Mouse (Mus musculus) megakaryocyte progenitor cell, adult 5-6 weeks (primary cell): ENCODE measurements around the gene Il17re. TPM values are rescaled to one million over a fixed set of nuclear protein-coding genes. Genes with fewer than 3 reads are reported as not detected.

Source experiments
- ATAC-seq: replicated peaks from 2 replicates; pipeline ENCODE4 v1.8.0; 2016; ENCODE audit warnings: mild to moderate bottlenecking, moderate TSS enrichment, inconsistent platforms; ENCODE audit not compliant: poor library complexity
- total RNA-seq, 2 experiments: library from RNA; stranded (forward) in 1 of 2; stranded (reverse) in 1 of 2; fragments of 157-497, 149-512 nt in 1 of 2; fragments of 200-1000 nt in 1 of 2; gene quantifications; 2 replicates each; pipeline versions ENCODE4 v1.2.3 to v1.2.4; 2015 to 2017

The Il17re gene
- total RNA-seq, 2 experiments from 2014 or later, result 0.21 to 1.2 TPM

GRCm38 (mm10) chr6:113483100-113483615 lies 24.9 kb downstream of the Il17re start, which contains the start of gene Creld1:
Gene Creld1 (plus strand): TSS chr6:113483297.
- ATAC-seq, result peak; percentile 89

- ATAC-seq, result peak; percentile 22
Measured at GRCm38 (mm10) chr6:113483729-113484128, 25.4 kb downstream of the Il17re start.

DNA sequence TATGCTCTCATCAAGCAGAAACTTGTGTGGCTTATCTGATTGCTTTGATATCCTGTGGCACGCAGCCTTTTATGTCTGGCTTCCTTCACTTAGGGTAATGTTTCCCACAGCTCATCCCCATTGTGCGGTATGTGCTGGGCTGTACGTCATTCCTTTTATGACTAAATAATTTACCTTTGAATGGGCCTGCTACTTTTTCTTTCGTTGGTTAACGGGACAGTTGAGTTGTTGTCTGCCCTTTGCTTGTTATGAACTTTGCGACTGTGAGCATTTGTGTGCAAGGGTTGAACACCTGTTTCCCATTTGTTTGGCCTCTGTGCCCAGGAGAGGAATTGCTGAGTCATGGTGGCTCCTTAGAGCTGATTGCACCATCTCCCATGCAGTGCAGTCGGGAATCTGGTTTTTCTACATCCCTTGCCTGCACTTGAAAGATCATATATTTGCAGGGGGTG lies 28.9 kb downstream of the Il17re start:
- peak; percentile 22; the same call in 1 of the 2 replicates for ATAC-seq

DNA sequence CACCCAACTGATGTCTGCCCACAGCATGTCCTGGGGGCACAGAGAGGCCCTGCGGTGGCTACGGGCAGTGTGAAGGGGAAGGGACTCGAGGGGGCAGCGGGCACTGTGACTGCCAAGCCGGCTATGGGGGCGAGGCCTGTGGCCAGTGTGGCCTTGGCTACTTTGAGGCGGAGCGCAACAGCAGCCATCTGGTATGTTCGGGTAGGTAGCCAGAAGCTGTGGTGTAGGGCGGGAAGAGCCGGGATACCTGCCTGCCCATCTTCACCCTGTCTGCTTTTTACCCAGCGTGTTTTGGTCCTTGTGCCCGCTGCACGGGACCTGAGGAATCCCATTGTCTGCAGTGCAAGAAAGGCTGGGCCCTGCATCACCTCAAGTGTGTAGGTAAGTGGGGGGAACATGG lies 31.1 kb downstream of the Il17re start:
- ATAC-seq, result no peak

- ATAC-seq, result no peak
Measured at GRCm38 (mm10) chr6:113492101-113492864, 34.0 kb downstream of the Il17re start.

GRCm38 (mm10) chr6:113494258-113494788 lies 36.0 kb downstream of the Il17re start:
- peak; percentile 80 for ATAC-seq

- ATAC-seq, result 0 out of 2 replicates have a peak, but pooled peaks have one; percentile 15
Measured at GRCm38 (mm10) chr6:113495071-113495675, 36.9 kb downstream of the Il17re start.

DNA sequence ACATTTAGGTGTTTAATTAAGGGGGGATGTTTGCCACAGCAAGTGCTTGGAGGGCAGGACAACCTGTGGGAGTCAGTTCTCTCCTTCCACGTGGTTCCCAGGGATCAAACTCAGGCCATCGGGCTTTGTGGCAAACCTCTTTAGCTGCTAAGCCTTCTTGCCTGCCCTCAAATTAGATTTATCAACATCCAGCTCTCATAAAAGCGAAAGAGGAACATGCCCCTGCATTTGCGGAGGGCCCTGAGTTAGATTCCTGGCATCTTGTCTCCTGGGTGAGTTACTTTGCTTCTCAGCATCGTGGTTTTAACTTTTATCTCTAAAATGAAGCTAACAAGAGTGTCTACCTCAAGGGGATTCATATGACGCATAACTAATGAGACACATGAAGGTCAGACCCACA lies 41.1 kb downstream of the Il17re start:
- ATAC-seq, result no peak

- ATAC-seq, result no peak
Measured at GRCm38 (mm10) chr6:113501388-113502084, 43.3 kb downstream of the Il17re start, which contains the start of gene Prrt3. Gene Prrt3 (minus strand): TSS chr6:113501931.

GRCm38 (mm10) chr6:113502801-113503200 lies 44.5 kb downstream of the Il17re start:
- ATAC-seq, result no peak

DNA sequence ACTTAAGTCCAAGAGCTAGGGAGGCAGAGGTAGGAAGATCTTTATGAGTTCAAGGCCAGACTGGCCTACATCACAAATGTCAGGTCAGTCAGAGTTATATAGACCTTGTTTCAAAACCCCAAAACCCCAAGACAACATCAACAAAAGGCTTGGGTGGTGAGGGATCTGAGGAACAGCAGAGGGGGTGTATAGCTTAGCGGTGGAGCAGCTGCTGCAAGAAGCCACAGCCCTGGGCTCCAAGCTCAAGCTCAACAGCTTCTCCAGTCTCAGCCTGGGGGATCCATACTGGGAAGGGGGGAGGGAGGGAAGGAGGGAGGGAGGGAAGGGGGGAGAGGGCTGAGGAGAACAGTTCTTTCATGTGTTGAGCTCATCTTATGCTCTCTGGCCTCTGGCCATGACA lies 47.4 kb downstream of the Il17re start:
- no peak for ATAC-seq

DNA sequence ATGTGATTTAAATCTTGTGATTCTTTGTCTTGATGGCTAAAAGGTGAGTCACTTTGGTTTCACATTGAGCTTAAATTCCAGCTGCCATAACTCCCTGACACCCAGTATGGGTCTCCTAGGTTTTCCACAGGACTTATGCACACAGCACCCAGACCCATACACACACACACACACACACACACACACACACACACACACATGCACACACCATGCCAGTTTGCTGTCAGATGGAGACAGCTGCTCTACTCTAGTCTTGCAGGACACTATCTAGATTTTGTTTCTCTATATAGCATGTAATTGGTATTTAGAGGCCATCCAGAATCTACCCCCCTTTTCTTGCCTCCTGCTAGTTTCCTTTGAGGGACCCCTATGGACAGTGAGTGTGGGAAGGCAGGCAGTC lies 48.8 kb downstream of the Il17re start:
- ATAC-seq, result no peak

DNA sequence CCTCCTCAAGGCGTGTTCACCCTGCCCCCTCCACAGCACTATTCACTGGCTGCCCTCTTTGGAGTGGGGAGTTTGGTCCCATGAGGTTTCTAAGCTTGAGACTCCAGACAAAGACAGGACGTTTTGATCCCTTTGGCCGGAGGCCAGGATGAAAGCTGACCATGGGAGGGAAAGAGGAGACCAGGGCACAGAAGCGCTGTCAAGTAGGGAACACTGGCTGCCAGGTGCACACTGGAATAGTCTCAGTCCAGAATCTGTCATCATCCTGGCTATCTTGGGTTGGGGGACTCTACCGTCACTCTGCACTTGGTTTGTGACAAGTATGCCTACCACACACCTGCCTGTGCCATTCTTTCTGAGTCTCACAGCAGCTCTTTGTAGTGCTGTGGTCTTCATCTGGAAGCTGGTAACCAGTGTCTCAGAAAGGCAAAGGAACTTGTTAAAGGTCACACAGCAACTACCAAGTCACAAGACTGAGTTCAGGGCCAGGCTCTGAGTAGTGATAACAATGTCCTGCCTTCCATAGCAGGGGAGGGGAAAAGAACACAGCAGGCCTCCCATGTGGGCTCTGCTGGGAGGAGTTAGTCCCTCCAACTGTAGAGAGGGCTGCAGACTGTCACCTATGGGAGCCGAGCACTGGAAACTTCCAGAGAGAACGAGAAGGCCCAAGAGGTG lies 50.1 kb downstream of the Il17re start:
- peak; percentile 44; the same call in 1 of the 2 replicates for ATAC-seq

- no peak for ATAC-seq
Measured at GRCm38 (mm10) chr6:113508947-113509280, 50.6 kb downstream of the Il17re start.

DNA sequence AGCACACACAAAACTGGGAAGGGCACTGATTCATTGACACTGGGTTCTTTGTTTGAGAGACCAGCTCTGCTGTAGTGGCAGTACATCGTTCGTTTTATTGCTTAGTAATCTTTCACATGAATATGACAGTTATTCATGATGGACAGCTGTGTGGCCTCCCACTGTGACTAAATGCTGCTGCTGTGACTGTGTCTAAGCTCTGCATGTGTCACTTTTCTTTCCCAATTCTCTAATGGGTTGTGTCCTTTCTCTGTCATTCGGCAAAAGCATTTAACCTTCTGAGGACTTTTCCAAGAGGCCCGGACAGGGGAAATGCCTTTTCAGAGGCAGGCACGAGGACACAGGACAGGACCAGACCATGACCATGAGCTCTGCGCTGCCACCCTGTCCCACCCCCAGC lies 55.7 kb downstream of the Il17re start:
- ATAC-seq, result no peak

DNA sequence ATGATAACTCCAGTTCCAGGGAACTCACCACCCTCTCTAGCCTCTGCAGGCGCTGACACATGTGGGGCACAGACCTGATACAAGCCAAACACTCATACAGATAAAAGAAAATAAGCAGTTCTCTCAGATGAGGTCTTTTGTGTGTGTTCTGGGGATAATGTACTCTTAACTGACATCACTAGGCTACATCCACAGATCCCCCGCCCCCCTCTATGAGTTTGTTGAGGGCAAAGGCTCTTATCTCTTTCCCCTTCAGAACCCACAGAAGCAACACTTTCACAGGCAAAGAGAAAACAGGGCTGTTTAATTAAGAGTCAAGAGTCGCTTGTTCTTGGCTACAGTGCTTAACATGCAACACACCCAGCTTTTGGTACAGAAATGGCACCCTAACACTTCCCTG lies 56.3 kb downstream of the Il17re start:
- peak; percentile 70 for ATAC-seq

GRCm38 (mm10) chr6:113517434-113518080 lies 59.3 kb downstream of the Il17re start:
- ATAC-seq, result peak; percentile 75
